Mouse (Mus musculus): ENCODE results near the gene Fam178b.

GRCm38 (mm10) chr1:36560903-36561302 lies 122.1 kb downstream of the Fam178b start:
- TF ChIP-seq POLR2A (IDR thresholded peaks at IDR 0.05; ENCODE audit: borderline replicate concordance, extremely low read depth, insufficient read depth, insufficient read length, poor library complexity, severe bottlenecking): no peak
- no peak for TF ChIP-seq CTCF (IDR thresholded peaks at IDR 0.05; ENCODE audit: borderline replicate concordance, extremely low read depth, insufficient read depth, insufficient read length)

Data from brain, embryonic 14.5 days (tissue).